Mouse (Mus musculus) limb, embryonic 11.5 days (tissue): ENCODE data around the gene Ubc. TPM values are rescaled to one million over a fixed set of nuclear protein-coding genes. Genes with fewer than 3 reads are reported as not detected.
"Not testable (repeated sequence)": the region's sequence is repeated elsewhere in the genome, so short reads cannot be mapped to it uniquely, and the experiment has no call there.

ENCODE experiments used
- ATAC-seq: fragments of 200-750 bp; cut with Nextera tagmentation; 2 replicates; pipeline ENCODE4 v1.8.0; 2017; ENCODE audit warnings: low read depth; ENCODE audit not compliant: insufficient number of reproducible peaks, low FRiP score, low TSS enrichment
- DNase-seq: peaks from one replicate; pipeline ENCODE4 v3.0.0-alpha.2; 2015; ENCODE audit warnings: low spot score
- H3K27ac ChIP-seq: fragments of 300-500 bp; sonication (generic); replicated peaks from 2 replicates; pipeline ENCODE4 v1.5.1; 2014; ENCODE audit warnings: low read depth, mild to moderate bottlenecking, low read length
- H3K27me3 ChIP-seq: fragments of 300-500 bp; sonication (generic); 2 replicates; pipeline ENCODE4 v1.6.1; 2014; ENCODE audit warnings: mild to moderate bottlenecking, low read length, mixed read lengths; ENCODE audit not compliant: control insufficient read depth, insufficient read depth
- H3K36me3 ChIP-seq: fragments of 300-500 bp; sonication (generic); 2 replicates; pipeline ENCODE4 v1.6.1; 2014; ENCODE audit warnings: mild to moderate bottlenecking, low read length, moderate library complexity, mixed read lengths; ENCODE audit not compliant: control insufficient read depth, insufficient read depth
- H3K4me1 ChIP-seq: fragments of 300-500 bp; sonication (generic); 2 replicates; pipeline ENCODE4 v1.6.1; 2014; ENCODE audit warnings: low read length, mixed read lengths; ENCODE audit not compliant: control insufficient read depth, insufficient read depth
- H3K4me2 ChIP-seq: fragments of 300-500 bp; sonication (generic); 2 replicates; pipeline ENCODE4 v1.6.1; 2014; ENCODE audit warnings: low read depth, mild to moderate bottlenecking, moderate library complexity; ENCODE audit not compliant: severe bottlenecking
- H3K4me3 ChIP-seq: fragments of 300-500 bp; sonication (generic); 2 replicates; pipeline ENCODE4 v1.5.1; 2014; ENCODE audit warnings: low read depth, low read length
- H3K9ac ChIP-seq: fragments of 300-500 bp; sonication (generic); 2 replicates; pipeline ENCODE4 v1.6.1; 2014; ENCODE audit warnings: mild to moderate bottlenecking, low read length
- H3K9me3 ChIP-seq: fragments of 300-500 bp; sonication (generic); 2 replicates; pipeline ENCODE4 v1.6.1; 2016; ENCODE audit warnings: low read length; ENCODE audit not compliant: control insufficient read depth
- WGBS: fragments of 180-500 bp; shearing (Covaris S2); extraction: QIAGEN DNeasy Blood & Tissue Kit; methylation state at CpG from one replicate; pipeline ENCODE4 v1.1.7; 2014; 5-methylcytosine and 5-hydroxymethylcytosine counted together
- polyA plus RNA-seq: library from polyadenylated mRNA; unstranded; fragments of >200 nt; fragmentation: Nextera tagmentation; extraction: Ambion mirVana; gene quantifications from 2 replicates; pipeline ENCODE4 v1.2.1, GENCODE M21; 2014

The Ubc gene
- polyA plus RNA-seq, 1 experiment from 2014 or later, result 979 TPM

DNA sequence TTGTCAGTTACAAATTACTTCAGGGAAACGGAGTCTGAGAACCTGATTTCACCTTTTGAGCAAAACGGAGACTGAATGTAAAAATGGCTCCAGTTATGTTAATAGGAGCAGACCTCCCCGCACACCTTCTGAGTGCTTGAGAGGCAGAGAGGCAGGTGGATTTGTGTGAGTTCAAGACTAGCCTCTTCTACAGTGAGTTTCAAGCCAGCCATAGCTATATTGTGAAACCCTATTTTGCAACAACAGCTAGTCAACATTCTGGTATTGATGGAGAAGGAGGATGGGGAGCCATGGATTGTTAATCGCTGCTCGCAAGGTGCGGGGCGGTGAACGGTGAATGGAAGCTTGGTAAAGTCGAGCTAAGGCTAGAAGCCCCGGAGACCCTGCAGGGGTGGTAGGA, 12.5 kb upstream of the Ubc start:
- Histone ChIP-seq H3K36me3 (no peaks in the 10 kb centered on the region), H3K27ac (no peak overlapping the region), H3K9me3 (no peaks in the 10 kb centered on the region), H3K27me3 (no peaks in the 10 kb centered on the region), H3K9ac (no peak overlapping the region), H3K4me2 (no peak overlapping the region), H3K4me3 (no peak overlapping the region), H3K4me1 (peaks cover 8% of the 10 kb centered on the region; the same call in 1 of the 2 replicates)
- ATAC-seq (no peak), DNase-seq (no peak)
- WGBS, result 45% methylated on average over 10 of the region's 10 CpGs

DNA sequence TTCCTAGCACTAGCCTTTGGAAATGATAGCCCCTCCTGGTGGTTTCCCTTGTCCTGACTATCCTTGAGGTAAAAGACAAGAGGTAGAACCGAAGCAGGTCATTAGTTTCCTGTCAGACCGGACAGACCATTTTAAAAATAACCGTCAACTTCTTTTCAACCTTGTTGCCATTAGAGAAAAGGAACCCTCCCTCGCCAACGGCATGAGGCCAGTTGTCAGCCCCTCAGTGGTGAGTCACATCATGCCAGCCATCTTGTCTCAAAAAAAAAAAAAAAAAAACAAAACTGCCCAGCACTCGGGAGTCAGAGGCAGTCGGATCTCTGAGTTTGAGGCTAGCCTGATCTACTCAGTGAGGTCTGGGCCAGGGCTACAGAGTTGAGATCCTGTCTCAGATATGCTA, 10.9 kb upstream of the Ubc start:
- no peak overlapping the region for H3K9ac ChIP-seq
- ATAC-seq, result no peak
- H3K27me3 ChIP-seq, result no peaks in the 10 kb centered on the region
- H3K4me1 ChIP-seq, result no peaks in the 10 kb centered on the region
- no peak for DNase-seq
- H3K27ac ChIP-seq, result no peak overlapping the region
- H3K9me3 ChIP-seq, result no peaks in the 10 kb centered on the region
- H3K4me2 ChIP-seq, result no peak overlapping the region
- H3K4me3 ChIP-seq, result no peak overlapping the region
- H3K36me3 ChIP-seq, result no peaks in the 10 kb centered on the region
- WGBS, result 63% methylated on average over 7 of the region's 7 CpGs

DNA sequence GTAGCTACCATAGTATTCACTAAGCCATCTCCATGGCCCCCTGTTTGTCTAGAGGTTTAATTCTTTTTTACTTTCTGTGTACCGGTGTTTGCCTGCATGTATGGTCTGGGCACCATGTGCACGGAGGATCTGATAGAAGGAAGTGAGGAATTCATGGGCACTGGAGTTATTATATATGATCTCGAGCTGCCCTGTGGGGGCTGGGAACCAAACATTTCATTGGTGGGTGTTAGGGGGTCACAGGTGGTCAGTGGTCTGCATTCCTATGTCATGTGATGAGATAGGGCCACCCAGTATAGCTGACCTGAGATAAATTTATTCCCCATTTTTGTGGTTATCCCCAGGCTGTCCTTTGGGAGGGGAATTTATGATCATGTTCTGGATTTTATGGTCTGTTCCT, 5.0 kb upstream of the Ubc start:
- WGBS, result 74% methylated on average over 3 of the region's 3 CpGs
- Histone ChIP-seq H3K27ac (peak overlapping the region; percentile 98), H3K9ac (no peak overlapping the region), H3K4me2 (no peak overlapping the region), H3K4me3 (no peak overlapping the region), H3K4me1 (peaks cover 19% of the 10 kb centered on the region), H3K36me3 (no peaks in the 10 kb centered on the region), H3K9me3 (no peaks in the 10 kb centered on the region), H3K27me3 (no peaks in the 10 kb centered on the region)
- no peak for ATAC-seq
- DNase-seq, result no peak

GRCm38 (mm10) chr5:125393622-125394603, 3.9 kb upstream of the Ubc start:
- Histone ChIP-seq H3K4me1 (peaks cover 19% of the 10 kb centered on the region), H3K27me3 (no peaks in the 10 kb centered on the region), H3K36me3 (no peaks in the 10 kb centered on the region), H3K9me3 (no peaks in the 10 kb centered on the region), H3K4me3 (peak overlapping the region; percentile 17; the same call in 1 of the 2 replicates), H3K4me2 (peak overlapping the region; percentile 55), H3K9ac (peak overlapping the region; percentile 61), H3K27ac (peak overlapping the region; percentile 98)
- ATAC-seq (no peak), DNase-seq (peak; percentile 86)
- 24% methylated on average over 24 of the region's 25 CpGs for WGBS

DNA sequence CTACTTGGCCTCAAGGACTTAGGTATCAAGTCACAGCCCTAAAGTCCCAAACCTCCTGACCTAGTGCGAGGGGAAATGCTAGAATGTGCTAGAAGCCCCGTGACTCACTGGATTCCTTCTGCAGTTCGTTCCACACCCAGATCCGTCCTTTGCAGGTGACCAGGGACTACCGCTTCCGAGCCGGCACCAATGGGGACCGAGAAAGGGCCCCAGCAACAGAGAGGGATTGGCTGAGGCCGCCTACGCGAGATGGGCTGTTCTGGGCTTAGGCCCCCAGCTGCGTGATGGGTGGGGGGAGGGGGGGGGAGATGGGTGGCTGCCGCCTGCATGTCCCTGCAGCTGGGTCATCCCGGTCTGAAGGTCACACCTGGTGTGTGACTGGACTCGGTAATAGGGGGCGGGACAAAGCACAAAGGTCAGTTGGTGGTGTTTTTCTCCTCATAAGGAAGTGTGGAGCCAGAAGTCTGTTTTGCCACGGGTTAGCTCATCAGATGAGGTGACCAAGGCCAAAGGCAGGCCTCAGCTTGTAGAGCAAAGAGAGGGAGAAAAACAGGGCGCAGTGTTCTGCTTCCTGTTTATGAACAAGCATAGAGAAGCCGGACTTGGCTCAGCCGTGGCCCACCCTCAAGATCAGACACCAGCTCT, 3.1 kb upstream of the Ubc start:
- Histone ChIP-seq H3K27me3 (no peaks in the 10 kb centered on the region), H3K36me3 (0 out of 2 replicates have a peak, but pooled peaks cover 2% of the 10 kb centered on the region), H3K9me3 (no peaks in the 10 kb centered on the region), H3K4me2 (peak overlapping the region; percentile 55), H3K9ac (peak overlapping the region; percentile 61), H3K27ac (peak overlapping the region; percentile 98), H3K4me3 (peak overlapping the region; percentile 17), H3K4me1 (peaks cover 24% of the 10 kb centered on the region)
- DNase-seq, result peak; percentile 93
- WGBS, result 1% methylated on average over 20 of the region's 20 CpGs
- peak; percentile 87 for ATAC-seq

- H3K4me1 ChIP-seq, result peaks cover 24% of the 10 kb centered on the region
- no peaks in the 10 kb centered on the region for H3K9me3 ChIP-seq
- 0 out of 2 replicates have a peak, but pooled peaks cover 2% of the 10 kb centered on the region for H3K36me3 ChIP-seq
- no peak overlapping the region for H3K4me3 ChIP-seq
- H3K27me3 ChIP-seq, result no peaks in the 10 kb centered on the region
- peak overlapping the region; percentile 55 for H3K4me2 ChIP-seq
- H3K27ac ChIP-seq, result peak overlapping the region; percentile 98
- no peak for DNase-seq
- ATAC-seq, result no peak
- WGBS, result 43% methylated on average over 1 of the region's 1 CpGs
- H3K9ac ChIP-seq, result peak overlapping the region; percentile 61
Measured at GRCm38 (mm10) chr5:125392618-125392976, 2.6 kb upstream of the Ubc start.

GRCm38 (mm10) chr5:125392176-125392575, 2.2 kb upstream of the Ubc start:
- ATAC-seq, H3K4me2 ChIP-seq: not testable (repeated sequence)

GRCm38 (mm10) chr5:125391609-125392008, 1.6 kb upstream of the Ubc start:
- no peak overlapping the region for H3K27ac ChIP-seq
- 88% methylated on average over 5 of the region's 5 CpGs for WGBS
- peaks cover 24% of the 10 kb centered on the region for H3K4me1 ChIP-seq
- no peak overlapping the region for H3K4me3 ChIP-seq
- 0 out of 2 replicates have a peak, but pooled peaks cover 2% of the 10 kb centered on the region for H3K36me3 ChIP-seq
- DNase-seq (no peak), ATAC-seq (no peak)
- H3K4me2 ChIP-seq, result no peak overlapping the region
- no peaks in the 10 kb centered on the region for H3K27me3 ChIP-seq
- H3K9me3 ChIP-seq, result no peaks in the 10 kb centered on the region
- H3K9ac ChIP-seq, result no peak overlapping the region

More at GRCm38 (mm10) chr5:125392176-125392575, 2.2 kb upstream of the Ubc start:
- 91% methylated on average over 4 of the region's 4 CpGs for WGBS
- H3K9me3 ChIP-seq, H3K27me3 ChIP-seq, H3K36me3 ChIP-seq, H3K9ac ChIP-seq, H3K4me3 ChIP-seq, DNase-seq: not testable (repeated sequence)
- Histone ChIP-seq H3K27ac (peak overlapping the region; percentile 98; the same call in 1 of the 2 replicates), H3K4me1 (peaks cover 24% of the 10 kb centered on the region)
